Mouse (Mus musculus) liver, postnatal 0 days (tissue): ENCODE measurements at regions not wholly inside any gene's neighbourhood (a gene's known extent, or its start where the extent isn't known, plus 50 kb on each side); places are given as distances from the start of the nearest gene placed in this dataset.

Experiments
- CTCF ChIP-seq: sonication (generic); IDR thresholded peaks from 2 replicates; pipeline ENCODE4 v1.5.1; 2016; ENCODE audit warnings: antibody characterized with exemption, low read depth
- EP300 ChIP-seq: IDR thresholded peaks from 2 replicates; pipeline ENCODE4 v1.6.1; 2016; ENCODE audit warnings: antibody characterized with exemption, low read depth, mild to moderate bottlenecking

- TF ChIP-seq CTCF (no peak), EP300 (no peak)
Measured at GRCm38 (mm10) chr10:83910649-83911370, 188.1 kb downstream of the 1500009L16Rik start.
